Mouse (Mus musculus) urinary bladder, postnatal 36 days (tissue): Measurements from ENCODE around the gene Fam227b.
A peak's percentile ranks its signal among the peaks of the same experiment; 100 is the strongest.

Source experiments
- DNase-seq, 2 experiments: peaks; one replicate each; pipeline ENCODE4 v3.0.0; 2022; ENCODE audit warnings: low spot score in 2 of 2, mixed read lengths in 1 of 2

Gene Fam227b

DNA sequence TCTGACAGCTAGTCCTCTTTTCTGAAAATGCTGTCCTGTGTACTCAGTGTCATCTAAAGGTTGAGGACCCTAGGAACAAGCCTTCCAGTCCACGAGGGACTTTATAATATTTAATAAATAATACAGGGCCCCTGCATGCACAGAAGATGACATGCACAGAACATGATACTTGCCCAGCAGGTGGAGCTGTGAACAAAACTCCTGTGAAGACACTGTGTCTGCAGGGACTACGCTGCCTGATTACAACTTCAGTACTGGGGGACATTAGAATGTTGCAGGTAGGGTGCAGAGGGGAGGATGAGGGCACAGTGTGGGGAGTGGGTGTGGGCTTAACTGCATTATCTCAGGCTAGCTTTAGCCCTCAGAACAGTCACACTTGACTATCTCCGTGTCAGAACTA, 145.7 kb downstream of the Fam227b start:
- peak; percentile 48 to 58 for DNase-seq

DNA sequence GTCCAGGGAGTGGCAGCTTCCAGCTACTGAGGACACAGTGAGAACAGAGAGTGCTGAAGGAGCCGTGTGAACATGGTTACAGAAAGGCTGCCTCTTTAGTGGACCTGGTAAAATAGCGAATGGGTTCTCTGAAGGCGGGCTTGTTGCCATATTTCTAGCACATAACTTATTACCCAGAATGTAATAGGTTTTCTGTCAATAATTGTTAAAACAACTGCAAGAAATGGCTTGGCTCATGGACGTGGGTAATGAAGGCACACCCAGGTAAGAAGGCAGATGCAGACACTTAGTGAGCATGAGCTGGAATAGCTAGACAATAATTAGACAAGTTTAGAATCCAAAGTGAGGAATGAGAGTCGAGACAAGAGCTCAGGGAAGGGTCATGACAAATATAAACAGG, 149.5 kb downstream of the Fam227b start:
- DNase-seq, result no peak

DNA sequence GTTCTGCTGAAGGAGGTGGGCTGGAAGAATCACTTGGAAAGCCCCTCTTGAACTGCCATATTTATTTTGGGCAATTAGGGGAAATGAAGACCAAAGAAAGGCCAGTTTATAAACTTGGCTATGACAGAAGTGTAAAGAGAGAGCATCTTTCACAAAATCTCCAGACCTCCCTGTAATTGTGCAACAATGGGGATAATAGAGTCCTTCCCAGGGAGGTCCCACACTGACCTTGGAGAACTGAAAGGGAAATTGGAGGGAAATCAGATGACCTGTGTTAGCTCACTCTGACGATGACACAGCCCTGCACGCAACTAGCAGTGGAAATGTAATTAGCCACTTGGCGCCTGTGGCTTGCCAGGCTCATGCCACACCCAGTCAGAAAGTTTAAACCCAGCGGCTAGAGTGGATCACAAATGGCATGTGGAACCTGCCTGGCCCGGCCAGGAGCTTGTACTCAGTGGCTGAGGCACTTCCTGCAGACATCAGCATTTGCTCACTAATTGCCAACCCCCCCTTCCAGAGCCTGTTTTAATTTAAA, 175.9 kb downstream of the Fam227b start:
- peak in 1 of 2 experiments; percentile 7 for DNase-seq

GRCm38 (mm10) chr2:125975206-125975605, 176.6 kb downstream of the Fam227b start:
- DNase-seq, result no peak

DNA sequence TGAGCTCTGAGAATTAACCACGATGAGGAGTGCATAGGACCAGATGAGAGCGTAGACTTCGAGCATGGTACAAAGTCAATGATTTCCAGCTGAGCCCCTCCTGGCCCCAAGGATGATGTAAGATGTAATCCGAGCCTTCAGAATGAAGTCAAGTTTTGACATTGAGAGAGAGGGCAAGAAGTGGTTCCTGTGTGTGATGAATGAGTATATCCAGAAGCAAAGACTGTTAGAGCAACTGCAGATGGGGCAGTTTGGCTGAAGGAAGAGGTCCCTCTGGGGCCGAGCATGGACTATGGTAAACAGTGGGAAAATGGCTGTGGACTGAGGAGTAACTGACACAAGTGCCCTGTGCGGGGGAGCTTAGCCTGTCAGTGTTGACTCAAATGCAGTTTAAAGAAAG, 178.6 kb downstream of the Fam227b start:
- DNase-seq, result no peak

- no peak for DNase-seq
Measured at GRCm38 (mm10) chr2:125968811-125969210, 183.0 kb downstream of the Fam227b start.

DNA sequence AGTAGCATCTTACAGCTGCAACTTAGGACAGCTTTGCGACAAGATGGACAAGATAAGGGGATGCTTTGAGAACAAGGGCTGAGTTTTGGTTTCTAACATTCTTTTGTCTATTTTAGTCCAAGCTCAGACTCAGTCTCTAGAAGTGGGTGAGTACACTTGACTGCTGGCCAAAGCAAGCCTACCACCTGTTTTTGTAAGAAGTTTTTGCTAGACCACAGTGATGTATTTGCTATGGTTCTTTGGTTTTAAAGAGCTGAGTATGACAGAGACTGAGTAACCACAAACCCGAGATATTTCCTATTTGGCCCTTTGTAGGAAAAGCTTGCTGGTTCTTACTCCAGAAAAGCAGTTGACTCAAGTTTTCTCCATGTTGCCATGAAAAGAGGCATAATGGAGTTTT, 203.6 kb downstream of the Fam227b start:
- DNase-seq, result no peak

GRCm38 (mm10) chr2:125943301-125943700, 208.5 kb downstream of the Fam227b start:
- DNase-seq, result no peak

DNA sequence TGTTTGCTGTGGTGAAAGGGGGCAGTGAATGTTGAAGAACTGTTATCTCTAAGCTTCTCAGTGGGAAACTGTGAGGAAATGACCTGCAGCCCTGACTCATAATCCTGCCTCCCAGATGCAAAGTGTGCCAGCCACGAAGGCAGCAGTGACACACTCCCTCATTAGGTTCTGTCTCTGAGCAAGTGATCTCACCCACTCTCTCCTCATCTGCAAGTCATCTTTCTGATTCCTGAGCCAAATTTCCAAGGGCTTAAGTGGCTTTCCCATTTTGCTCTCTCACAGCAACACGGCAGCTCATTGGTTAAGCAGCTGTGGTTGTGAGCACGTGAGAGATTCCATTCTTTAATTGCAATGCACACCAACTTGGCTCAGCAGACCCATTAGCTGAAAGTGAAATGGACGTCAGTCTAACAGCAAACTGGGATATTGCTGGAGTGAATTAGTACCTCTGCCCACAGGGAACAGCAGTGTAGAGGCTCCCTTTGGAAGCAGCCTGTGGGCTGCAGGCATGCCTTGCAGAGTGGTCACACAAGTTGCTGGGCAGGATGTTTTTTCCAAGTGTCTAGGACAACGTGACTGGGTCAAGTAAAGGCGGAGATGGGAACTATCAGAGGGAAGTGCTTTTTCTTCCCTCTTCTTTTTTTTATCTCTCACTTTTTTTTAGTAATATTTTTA, 210.6 kb downstream of the Fam227b start:
- DNase-seq, result no peak

- DNase-seq, result no peak
Measured at GRCm38 (mm10) chr2:125938993-125939642, 212.7 kb downstream of the Fam227b start.

DNA sequence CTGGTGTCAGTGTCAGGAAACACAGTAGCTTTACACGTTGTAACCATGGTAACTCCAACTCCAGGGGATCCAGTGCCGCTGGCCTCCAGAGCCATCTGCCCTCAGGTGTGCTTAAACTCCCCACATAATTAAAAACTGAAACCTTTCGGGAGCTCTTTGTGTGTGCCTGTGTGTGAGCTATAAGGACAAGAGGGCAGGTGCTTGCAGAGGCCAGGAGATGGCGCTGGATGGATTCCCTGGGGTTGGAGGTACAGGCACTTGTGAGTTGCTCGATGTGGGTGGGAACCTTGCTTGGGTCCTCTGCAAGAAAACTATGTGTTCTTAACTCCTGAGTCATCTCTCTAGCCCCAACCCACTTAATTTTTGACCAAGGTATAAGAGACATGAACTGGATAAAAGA, 215.4 kb downstream of the Fam227b start:
- no peak for DNase-seq

DNA sequence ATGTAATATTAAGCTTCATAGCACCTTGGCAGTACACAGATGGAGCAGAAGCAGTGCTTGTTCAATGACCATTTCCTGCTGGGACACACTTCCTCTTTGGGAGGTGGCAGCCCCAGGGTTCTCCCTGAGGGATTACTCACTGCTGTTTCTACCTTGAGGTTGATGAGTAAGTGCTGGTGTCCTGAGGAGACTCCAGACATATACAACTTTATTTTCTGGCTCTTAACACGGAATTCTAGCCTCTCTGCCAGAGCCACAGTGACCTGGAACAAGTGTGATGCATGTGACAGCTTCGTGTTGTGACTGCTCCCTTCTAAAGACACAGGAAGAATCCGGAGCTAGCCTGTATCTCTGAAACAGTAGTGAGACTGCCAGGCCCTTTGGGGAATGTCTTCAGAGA, 217.8 kb downstream of the Fam227b start:
- no peak for DNase-seq
